Mouse (Mus musculus): ENCODE results near the gene Etv6. TPM values are rescaled to one million over a fixed set of nuclear protein-coding genes. Genes with fewer than 3 reads are reported as not detected.

Gene Etv6
- polyA plus RNA-seq, 1 experiment from 2014 or later = 3.4 TPM

GRCm38 (mm10) chr6:134128594-134128993 lies 93.1 kb downstream of the Etv6 start:
- Histone ChIP-seq H3K4me2 (ENCODE audit: low read length) (no peak overlapping the region), H3K4me1 (ENCODE audit: control insufficient read depth, insufficient read depth, low read length) (0 out of 2 replicates have a peak, but pooled peaks cover 2% of the 10 kb centered on the region), H3K27me3 (ENCODE audit: control insufficient read depth, insufficient read depth, low read depth, low read length) (no peaks in the 10 kb centered on the region), H3K9ac (ENCODE audit: low read depth, low read length) (no peak overlapping the region), H3K4me3 (ENCODE audit: low read depth, low read length) (no peak overlapping the region), H3K27ac (ENCODE audit: low read length) (no peak overlapping the region), H3K36me3 (ENCODE audit: control insufficient read depth, insufficient read depth, low read length) (no peaks in the 10 kb centered on the region), H3K9me3 (replicated peaks; ENCODE audit: control insufficient read depth, low read length, poor library complexity, severe bottlenecking) (no peaks in the 10 kb centered on the region)
- 86% methylated on average over 13 of the region's 13 CpGs for WGBS
- ATAC-seq = no peak

GRCm38 (mm10) chr6:134129848-134130247 lies 94.3 kb downstream of the Etv6 start:
- Histone ChIP-seq H3K36me3 (ENCODE audit: control insufficient read depth, insufficient read depth, low read length) (no peaks in the 10 kb centered on the region), H3K9me3 (replicated peaks; ENCODE audit: control insufficient read depth, low read length, poor library complexity, severe bottlenecking) (no peaks in the 10 kb centered on the region), H3K4me2 (ENCODE audit: low read length) (no peak overlapping the region), H3K27me3 (ENCODE audit: control insufficient read depth, insufficient read depth, low read depth, low read length) (no peaks in the 10 kb centered on the region), H3K4me1 (ENCODE audit: control insufficient read depth, insufficient read depth, low read length) (0 out of 2 replicates have a peak, but pooled peaks cover 2% of the 10 kb centered on the region), H3K9ac (ENCODE audit: low read depth, low read length) (no peak overlapping the region), H3K27ac (ENCODE audit: low read length) (no peak overlapping the region), H3K4me3 (ENCODE audit: low read depth, low read length) (no peak overlapping the region)
- ATAC-seq = no peak
- 96% methylated on average over 7 of the region's 7 CpGs for WGBS

GRCm38 (mm10) chr6:134130816-134131215 lies 95.3 kb downstream of the Etv6 start:
- ATAC-seq = no peak
- H3K4me3 ChIP-seq (ENCODE audit: low read depth, low read length) = no peak overlapping the region
- 96% methylated on average over 5 of the region's 5 CpGs for WGBS

DNA sequence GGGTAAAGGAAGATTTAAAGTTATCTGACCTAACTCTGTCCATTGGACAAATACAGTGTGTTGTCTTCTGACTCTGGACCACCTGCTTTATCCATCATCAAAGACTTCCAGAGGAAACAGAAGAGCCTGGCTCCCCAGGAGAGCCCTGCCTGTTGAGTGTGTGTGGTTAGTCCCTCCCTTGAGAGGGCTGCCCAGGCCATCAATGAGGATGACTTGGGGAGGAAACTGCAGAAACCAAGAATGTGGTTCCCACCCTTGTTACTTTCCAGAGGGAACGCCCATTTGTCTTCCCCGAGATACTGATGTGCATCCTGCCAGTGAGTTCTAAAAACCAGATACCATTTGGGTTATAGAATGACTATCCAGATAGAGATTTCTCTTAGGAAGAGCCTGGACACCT lies 96.1 kb downstream of the Etv6 start:
- no peak for ATAC-seq
- Histone ChIP-seq H3K4me1 (ENCODE audit: control insufficient read depth, insufficient read depth, low read length) (0 out of 2 replicates have a peak, but pooled peaks cover 2% of the 10 kb centered on the region), H3K36me3 (ENCODE audit: control insufficient read depth, insufficient read depth, low read length) (no peaks in the 10 kb centered on the region), H3K9me3 (replicated peaks; ENCODE audit: control insufficient read depth, low read length, poor library complexity, severe bottlenecking) (no peaks in the 10 kb centered on the region), H3K27ac (ENCODE audit: low read length) (no peak overlapping the region), H3K4me3 (ENCODE audit: low read depth, low read length) (no peak overlapping the region), H3K4me2 (ENCODE audit: low read length) (no peak overlapping the region), H3K9ac (ENCODE audit: low read depth, low read length) (no peak overlapping the region), H3K27me3 (ENCODE audit: control insufficient read depth, insufficient read depth, low read depth, low read length) (no peaks in the 10 kb centered on the region)
- WGBS = 94% methylated on average over 2 of the region's 2 CpGs

More at GRCm38 (mm10) chr6:134130816-134131215, 95.3 kb downstream of the Etv6 start:
- H3K4me2 ChIP-seq (ENCODE audit: low read length) = no peak overlapping the region
- no peaks in the 10 kb centered on the region for H3K36me3 ChIP-seq (ENCODE audit: control insufficient read depth, insufficient read depth, low read length)
- no peaks in the 10 kb centered on the region for H3K27me3 ChIP-seq (ENCODE audit: control insufficient read depth, insufficient read depth, low read depth, low read length)
- no peak overlapping the region for H3K9ac ChIP-seq (ENCODE audit: low read depth, low read length)
- no peak overlapping the region for H3K27ac ChIP-seq (ENCODE audit: low read length)
- 0 out of 2 replicates have a peak, but pooled peaks cover 2% of the 10 kb centered on the region for H3K4me1 ChIP-seq (ENCODE audit: control insufficient read depth, insufficient read depth, low read length)
- no peaks in the 10 kb centered on the region for H3K9me3 ChIP-seq (replicated peaks; ENCODE audit: control insufficient read depth, low read length, poor library complexity, severe bottlenecking)

DNA sequence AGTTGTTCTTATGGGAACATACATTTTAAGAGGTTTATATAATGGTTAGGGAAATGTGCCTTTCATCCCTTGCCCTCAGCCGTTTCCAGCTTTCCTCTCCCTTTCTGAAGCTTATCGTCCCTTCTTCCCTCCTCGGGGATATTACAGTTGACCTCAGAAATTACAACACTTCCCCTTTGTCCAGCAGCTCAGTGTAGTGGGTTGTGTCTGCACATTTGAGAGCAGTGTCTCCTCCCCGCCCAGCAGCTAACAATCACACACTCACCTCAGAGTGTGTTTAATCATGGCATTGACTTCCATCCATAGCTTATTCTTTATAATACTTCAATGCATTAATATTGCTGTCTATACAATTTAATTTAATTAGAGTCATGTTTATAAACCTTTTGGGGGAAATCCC lies 98.3 kb downstream of the Etv6 start:
- Histone ChIP-seq H3K27ac (ENCODE audit: low read length) (no peak overlapping the region), H3K36me3 (ENCODE audit: control insufficient read depth, insufficient read depth, low read length) (no peaks in the 10 kb centered on the region), H3K27me3 (ENCODE audit: control insufficient read depth, insufficient read depth, low read depth, low read length) (no peaks in the 10 kb centered on the region), H3K9ac (ENCODE audit: low read depth, low read length) (no peak overlapping the region), H3K4me3 (ENCODE audit: low read depth, low read length) (no peak overlapping the region), H3K4me2 (ENCODE audit: low read length) (no peak overlapping the region), H3K9me3 (replicated peaks; ENCODE audit: control insufficient read depth, low read length, poor library complexity, severe bottlenecking) (no peaks in the 10 kb centered on the region), H3K4me1 (ENCODE audit: control insufficient read depth, insufficient read depth, low read length) (no peaks in the 10 kb centered on the region)
- ATAC-seq = no peak
- 68% methylated on average over 4 of the region's 4 CpGs for WGBS

DNA sequence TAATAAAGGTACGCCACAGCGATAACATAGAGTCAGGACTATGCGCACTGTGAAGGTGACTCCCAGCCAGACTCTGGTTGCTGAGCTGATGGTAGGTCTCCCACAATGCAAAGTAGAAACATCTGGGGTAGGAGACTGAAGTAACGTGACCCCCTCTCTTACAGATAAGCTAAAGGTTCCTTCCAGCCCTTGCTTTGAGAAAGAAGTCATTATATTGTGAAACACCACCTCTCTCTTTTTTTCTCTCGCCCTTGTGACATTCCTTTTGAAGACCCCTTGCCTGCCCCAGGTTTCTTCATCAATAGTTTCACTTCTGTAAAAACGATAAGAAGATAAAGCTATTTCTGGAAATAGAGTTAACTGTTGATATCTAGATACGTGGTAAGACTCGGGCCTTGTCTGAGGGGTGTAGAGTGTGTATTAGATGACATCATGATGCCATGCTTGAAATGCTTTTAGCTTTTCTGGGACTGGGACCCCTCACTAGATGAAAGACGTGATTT lies 99.4 kb downstream of the Etv6 start:
- ATAC-seq = no peak
- 94% methylated on average over 9 of the region's 9 CpGs for WGBS

DNA sequence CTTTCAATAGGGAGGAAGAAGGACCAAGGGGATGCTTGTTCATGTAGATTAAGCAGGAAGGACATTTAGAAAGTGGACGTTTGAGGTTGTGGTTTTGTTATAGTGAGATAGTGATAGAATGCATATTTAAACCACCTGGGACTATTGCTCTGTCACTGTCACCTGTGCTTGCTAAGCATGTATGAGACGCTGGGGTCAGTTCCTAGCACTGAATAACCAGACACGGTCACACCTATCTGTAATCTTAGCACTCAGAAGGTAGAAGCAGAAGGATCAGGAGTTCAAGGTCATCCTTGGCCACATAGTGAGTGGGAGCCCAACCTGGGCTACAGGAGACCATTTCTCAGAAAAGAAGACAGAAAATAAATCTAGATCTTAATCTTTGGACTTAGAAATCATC lies 100.8 kb downstream of the Etv6 start:
- Histone ChIP-seq H3K4me2 (ENCODE audit: low read length) (no peak overlapping the region), H3K9ac (ENCODE audit: low read depth, low read length) (no peak overlapping the region), H3K36me3 (ENCODE audit: control insufficient read depth, insufficient read depth, low read length) (no peaks in the 10 kb centered on the region), H3K9me3 (replicated peaks; ENCODE audit: control insufficient read depth, low read length, poor library complexity, severe bottlenecking) (no peaks in the 10 kb centered on the region), H3K27ac (ENCODE audit: low read length) (no peak overlapping the region), H3K27me3 (ENCODE audit: control insufficient read depth, insufficient read depth, low read depth, low read length) (no peaks in the 10 kb centered on the region), H3K4me3 (ENCODE audit: low read depth, low read length) (no peak overlapping the region), H3K4me1 (ENCODE audit: control insufficient read depth, insufficient read depth, low read length) (no peaks in the 10 kb centered on the region)
- ATAC-seq = no peak
- WGBS = 89% methylated on average over 3 of the region's 3 CpGs

More for the DNA sequence above, 99.4 kb downstream of the Etv6 start:
- Histone ChIP-seq H3K9me3 (replicated peaks; ENCODE audit: control insufficient read depth, low read length, poor library complexity, severe bottlenecking) (no peaks in the 10 kb centered on the region), H3K27me3 (ENCODE audit: control insufficient read depth, insufficient read depth, low read depth, low read length) (no peaks in the 10 kb centered on the region), H3K27ac (ENCODE audit: low read length) (no peak overlapping the region), H3K4me2 (ENCODE audit: low read length) (no peak overlapping the region), H3K9ac (ENCODE audit: low read depth, low read length) (no peak overlapping the region), H3K4me1 (ENCODE audit: control insufficient read depth, insufficient read depth, low read length) (no peaks in the 10 kb centered on the region), H3K4me3 (ENCODE audit: low read depth, low read length) (no peak overlapping the region), H3K36me3 (ENCODE audit: control insufficient read depth, insufficient read depth, low read length) (no peaks in the 10 kb centered on the region)

DNA sequence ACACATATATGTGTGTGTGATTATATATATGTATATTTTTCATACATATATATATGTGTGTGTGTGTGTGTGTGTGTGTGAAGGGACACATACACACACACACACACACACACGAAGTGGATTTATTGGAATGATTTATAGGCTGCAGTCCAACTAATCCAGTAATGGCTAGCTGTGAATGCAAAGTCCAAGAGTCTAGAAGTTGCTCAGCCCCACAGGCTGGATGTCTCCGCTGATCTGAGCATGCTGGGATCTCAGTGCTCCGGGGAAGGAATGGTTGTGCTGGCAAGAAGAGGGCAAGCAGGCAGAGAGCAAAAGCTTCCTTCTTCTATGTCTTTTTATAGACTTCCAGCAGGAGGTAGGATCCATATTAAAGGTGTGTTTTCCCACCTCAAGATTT lies 103.9 kb downstream of the Etv6 start:
- Histone ChIP-seq H3K36me3 (ENCODE audit: control insufficient read depth, insufficient read depth, low read length) (no peaks in the 10 kb centered on the region), H3K27me3 (ENCODE audit: control insufficient read depth, insufficient read depth, low read depth, low read length) (no peaks in the 10 kb centered on the region), H3K4me3 (ENCODE audit: low read depth, low read length) (no peak overlapping the region), H3K27ac (ENCODE audit: low read length) (no peak overlapping the region), H3K9ac (ENCODE audit: low read depth, low read length) (no peak overlapping the region), H3K4me1 (ENCODE audit: control insufficient read depth, insufficient read depth, low read length) (peaks cover 2% of the 10 kb centered on the region; the same call in 1 of the 2 replicates), H3K9me3 (replicated peaks; ENCODE audit: control insufficient read depth, low read length, poor library complexity, severe bottlenecking) (no peaks in the 10 kb centered on the region), H3K4me2 (ENCODE audit: low read length) (no peak overlapping the region)
- ATAC-seq = no peak
- 97% methylated on average over 3 of the region's 3 CpGs for WGBS

- ATAC-seq = 0 out of 2 replicates have a peak, but pooled peaks have one; percentile 12
- whole genome bisulfite sequencing = 66% methylated on average over 16 of the region's 16 CpGs
Observed at GRCm38 (mm10) chr6:134140718-134141615, 105.5 kb downstream of the Etv6 start.

More at GRCm38 (mm10) chr6:134140718-134141615, 105.5 kb downstream of the Etv6 start:
- no peaks in the 10 kb centered on the region for H3K9me3 ChIP-seq (replicated peaks; ENCODE audit: control insufficient read depth, low read length, poor library complexity, severe bottlenecking)
- no peak overlapping the region for H3K9ac ChIP-seq (ENCODE audit: low read depth, low read length)
- H3K27ac ChIP-seq (ENCODE audit: low read length) = no peak overlapping the region
- H3K4me3 ChIP-seq (ENCODE audit: low read depth, low read length) = no peak overlapping the region
- no peaks in the 10 kb centered on the region for H3K27me3 ChIP-seq (ENCODE audit: control insufficient read depth, insufficient read depth, low read depth, low read length)
- H3K36me3 ChIP-seq (ENCODE audit: control insufficient read depth, insufficient read depth, low read length) = no peaks in the 10 kb centered on the region
- H3K4me1 ChIP-seq (ENCODE audit: control insufficient read depth, insufficient read depth, low read length) = peaks cover 2% of the 10 kb centered on the region; the same call in 1 of the 2 replicates
- no peak overlapping the region for H3K4me2 ChIP-seq (ENCODE audit: low read length)

Measured in midbrain, embryonic 16.5 days (tissue).